Mouse (Mus musculus) 416B (cell line): ENCODE measurements at regions not wholly inside any gene's neighbourhood (a gene's known extent, or its start where the extent isn't known, plus 50 kb on each side); places are given as distances from the start of the nearest gene placed in this dataset.
A peak's percentile ranks its signal among the peaks of the same experiment; 100 is the strongest.
"Not testable (repeated sequence)": the region's sequence is repeated elsewhere in the genome, so short reads cannot be mapped to it uniquely, and the experiment has no call there.

Experiments
- DNase-seq: peaks from one replicate; pipeline ENCODE4 v3.0.0; 2011; ENCODE audit warnings: low read depth

DNA sequence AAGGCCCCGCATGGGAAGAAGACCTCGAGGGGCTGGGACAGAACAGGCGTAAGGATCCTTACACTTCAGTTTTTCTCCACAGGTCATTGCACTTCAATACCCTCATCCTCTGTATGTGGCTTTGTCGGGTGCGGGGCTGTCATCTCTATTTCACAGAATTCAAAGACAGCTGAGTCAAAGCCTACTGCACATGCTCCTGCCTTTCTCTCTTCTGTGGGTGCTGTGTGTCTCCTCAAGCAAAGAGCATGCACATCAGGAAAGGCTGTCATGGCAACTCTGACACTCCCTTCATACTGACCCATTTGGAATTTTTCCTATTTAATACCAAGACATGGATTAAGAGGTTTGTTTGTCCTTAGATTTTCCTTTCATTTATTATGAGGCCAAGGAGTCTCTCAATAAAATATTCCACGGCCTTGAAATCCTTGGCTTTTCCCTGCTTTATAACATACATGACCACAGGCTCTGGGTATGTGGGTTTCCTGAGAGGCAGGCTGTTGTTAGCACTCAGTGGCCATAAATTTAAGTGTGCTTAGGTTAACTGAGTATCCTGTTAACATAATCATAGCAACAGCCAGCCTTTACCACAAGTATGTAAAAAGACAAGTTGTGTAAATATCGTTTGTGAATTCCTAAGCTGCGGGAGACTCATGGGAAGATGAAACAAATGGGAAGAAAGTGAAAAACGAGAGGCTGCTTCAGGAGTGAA, 574.5 kb downstream of the Dcdc2c start:
- no peak for DNase-seq

DNA sequence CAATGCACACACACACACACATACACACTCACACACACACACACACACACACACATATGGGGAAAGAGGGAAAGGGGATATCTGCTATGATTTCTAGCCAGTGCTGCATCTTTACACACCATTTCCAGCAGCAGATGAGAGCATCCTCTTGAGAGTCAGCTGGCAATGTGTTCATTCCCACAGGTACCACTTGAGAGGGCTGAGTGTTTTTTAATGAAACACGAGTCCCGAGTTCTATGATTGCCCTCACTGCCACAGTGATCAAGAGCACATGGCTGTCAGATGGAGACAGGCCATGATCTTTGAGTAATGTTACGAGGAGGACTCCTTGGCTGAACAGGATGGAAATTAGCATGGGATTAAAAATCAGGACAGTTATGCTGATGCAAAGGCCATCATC, 589.3 kb downstream of the Dcdc2c start:
- no peak for DNase-seq

DNA sequence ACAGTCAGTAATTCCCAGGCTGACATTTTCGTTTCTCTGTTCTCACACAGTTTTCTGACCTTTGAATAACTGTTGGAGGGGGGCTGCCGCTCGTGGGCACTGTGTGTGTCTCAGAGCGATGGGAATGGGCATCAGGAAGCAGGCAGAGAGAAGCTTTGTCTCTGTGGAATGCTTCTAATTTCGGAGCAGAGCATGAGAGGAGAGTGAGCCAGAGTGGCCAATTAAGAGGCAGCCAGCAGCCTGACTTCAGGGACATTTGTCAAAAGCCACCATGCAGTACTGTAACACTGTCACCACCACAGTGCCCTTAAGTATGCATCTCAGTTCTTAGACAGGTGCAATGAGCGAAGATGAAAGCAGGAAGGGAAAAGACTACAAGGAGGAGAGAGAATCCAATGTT, 592.1 kb downstream of the Dcdc2c start:
- no peak for DNase-seq

DNA sequence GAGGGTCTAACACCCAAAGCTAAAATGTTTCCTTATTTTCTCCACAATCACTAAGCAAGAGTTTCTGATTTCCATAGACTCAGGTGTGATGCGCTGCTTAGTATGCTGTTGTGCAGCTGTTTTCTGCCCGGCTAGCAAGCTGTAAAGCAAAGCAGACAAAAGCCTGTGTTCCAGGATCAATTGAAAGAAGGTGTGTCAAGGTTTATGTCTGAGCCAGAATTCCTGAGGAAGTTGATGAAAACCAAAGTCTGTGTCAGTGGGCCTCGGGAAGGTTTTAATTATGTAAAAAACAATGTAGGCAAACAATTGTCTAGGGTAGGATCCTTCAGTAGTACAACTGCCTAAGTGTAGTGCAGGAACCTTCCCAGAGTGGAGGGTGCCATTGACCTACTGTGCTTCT, 604.6 kb downstream of the Dcdc2c start:
- no peak for DNase-seq

DNA sequence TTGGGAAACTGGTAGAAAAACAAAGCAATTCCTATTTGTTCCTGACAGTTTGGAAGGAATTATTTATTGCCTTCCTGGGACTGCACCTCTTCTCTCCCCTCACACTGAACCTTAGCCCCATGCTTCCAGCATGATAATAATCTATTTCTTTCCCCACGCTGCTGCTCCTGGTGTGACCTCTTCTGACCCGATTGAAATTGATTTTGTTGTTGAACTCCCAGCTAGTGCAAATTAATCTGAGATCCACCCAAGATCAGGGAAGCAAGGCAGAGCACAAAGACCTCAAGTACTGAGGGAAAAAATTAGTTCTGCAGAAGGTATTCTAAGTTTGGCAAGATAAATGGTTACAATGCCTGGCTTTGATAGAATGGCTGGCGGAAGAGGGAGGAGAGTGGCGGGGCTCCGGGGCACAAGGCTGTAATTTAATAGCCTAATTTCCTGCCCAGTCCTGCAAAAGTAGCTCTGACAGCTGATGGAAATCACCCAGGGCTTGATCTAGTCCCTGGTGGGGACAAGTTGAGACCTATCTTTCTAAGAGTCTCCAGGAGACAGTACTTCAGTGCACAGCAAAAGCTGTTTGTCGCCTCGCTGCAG, 604.6 kb upstream of the Sox11 start:
- DNase-seq: no peak

DNA sequence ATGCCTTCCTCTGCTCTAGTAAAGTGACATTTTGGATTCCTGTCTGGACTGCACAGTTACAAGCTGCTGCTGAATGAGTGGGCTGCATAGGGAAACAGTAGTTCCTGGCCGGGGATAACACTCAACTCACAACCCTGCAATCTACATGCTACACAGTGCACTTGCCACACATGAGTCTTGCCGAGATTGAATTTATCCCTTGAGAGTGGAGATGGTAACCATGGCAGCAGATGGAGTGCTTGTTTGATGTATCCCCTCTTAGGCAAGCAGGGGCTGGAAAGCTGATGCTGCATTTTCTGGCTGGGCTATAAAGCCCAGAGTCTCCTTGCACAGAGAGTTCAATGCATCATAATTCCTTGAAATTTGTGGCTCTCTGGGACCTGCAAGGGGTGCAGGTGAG, 603.0 kb upstream of the Sox11 start:
- DNase-seq: no peak

DNA sequence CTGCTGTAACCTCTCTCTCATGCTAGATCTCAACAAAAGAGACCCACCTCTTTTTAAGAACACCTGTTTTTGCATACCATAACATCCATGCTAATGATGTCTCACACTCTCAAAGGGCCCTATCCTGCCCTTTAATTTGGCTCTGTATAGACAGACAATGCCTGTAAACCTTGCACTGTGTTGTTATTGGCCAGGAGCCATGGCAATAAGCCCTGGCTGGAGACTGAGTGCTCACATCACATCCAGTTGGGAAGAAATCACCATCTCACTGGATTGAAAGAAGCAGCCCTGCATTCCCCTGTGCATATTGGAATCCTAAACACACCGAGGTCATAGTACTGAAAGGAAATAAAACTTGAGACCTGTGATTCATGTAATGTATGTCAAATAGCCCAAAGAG, 598.7 kb upstream of the Sox11 start:
- DNase-seq: no peak

DNA sequence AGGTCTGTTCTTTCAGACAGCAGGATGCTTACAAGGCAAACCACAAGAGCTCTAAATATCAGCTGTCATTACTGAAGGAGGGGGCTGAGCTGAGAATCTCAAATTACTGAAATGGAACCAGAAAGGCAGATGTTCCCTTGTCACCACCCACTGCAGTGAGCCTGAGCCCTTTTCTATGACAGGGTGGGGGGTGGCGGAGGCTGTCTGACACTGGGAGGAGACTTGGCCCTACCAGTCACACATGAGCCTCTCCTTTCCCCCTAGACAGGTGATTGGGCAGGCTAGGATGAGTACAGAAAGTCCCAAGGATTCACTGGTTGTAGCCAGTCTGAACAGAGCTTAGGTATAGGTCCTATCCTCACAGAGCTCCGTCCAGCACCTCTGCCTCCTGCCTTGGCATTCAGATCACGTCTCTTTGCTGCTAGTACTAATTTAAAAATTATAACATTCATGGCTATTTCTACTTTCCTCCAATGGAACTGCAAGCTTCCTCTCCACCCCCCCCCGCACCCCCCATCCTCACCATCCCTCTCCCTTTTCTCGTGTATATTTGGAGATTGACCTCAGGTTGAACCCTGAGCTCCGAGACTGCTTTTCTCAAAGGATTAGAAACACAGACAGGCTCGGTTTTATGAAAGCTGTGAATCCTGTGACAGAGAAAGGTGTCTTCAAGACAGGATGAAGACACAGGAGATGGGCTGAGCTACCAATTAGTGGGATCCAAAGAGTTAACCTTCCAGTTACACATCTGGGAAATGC, 590.2 kb upstream of the Sox11 start:
- DNase-seq: no peak

DNA sequence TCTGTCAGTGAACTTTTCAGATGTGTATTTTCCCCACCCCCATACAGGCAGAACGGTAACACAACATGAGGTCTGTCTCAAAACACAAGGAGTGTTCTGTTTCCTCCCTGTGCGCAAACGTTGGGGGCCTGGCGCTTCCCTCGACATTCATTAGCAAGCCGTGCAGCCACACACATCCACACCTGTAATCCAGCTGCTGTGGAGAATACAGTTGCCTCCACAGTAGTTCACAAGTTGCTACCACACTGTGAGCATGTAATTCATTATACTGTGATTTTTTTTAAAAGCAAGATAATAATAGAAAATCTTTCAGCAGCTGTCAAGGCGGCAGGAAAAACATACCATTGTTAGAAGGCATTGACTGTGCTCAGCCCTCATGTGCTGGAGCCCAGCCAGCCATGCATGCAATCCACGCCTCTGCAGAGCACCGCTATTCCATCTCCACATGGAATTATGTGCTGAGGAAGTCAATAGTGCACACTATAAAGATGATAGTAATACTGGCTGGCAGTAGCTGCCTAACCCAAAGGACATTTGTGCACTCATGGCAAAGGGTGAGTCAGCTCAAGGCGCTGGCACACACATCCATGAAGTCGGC, 586.1 kb upstream of the Sox11 start:
- no peak for DNase-seq

DNA sequence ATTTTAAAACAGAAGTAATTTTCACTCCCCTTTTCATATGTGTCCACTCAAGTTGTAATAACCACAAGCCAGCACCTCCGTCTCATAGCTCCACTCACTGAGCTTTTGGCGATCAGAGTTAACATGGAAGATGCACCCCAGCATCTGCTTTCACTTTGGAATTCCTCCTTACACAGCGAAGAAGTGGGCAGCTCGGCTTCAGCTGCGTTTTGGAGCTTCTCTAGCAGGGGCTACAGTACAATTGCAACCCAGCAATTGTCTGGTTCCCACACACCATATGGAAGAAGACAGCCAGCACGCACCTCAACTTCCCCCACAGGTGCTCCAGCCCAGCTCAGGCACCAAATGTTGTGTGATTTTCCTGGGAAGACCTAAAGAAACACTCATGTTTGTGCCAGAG, 584.4 kb upstream of the Sox11 start:
- DNase-seq: no peak

DNA sequence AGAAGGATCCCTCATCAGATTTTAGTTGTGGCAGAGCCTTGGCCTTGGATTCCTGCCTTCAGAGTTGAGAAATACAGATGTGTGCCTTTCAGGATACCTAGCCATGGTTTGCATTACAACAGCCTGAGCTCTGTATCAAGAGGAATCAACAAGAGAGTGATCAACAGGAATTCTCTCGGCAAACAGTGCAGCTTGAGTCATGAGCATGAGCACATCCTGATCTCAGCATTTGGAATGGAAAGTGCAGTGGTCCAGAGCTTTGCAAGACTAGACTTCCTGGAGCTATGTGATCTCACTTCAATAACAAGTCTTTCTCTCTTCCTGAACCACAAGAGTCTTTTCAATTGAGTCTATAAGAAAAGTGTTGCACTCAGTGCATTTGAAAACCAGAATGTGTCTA, 578.2 kb upstream of the Sox11 start:
- no peak for DNase-seq

DNA sequence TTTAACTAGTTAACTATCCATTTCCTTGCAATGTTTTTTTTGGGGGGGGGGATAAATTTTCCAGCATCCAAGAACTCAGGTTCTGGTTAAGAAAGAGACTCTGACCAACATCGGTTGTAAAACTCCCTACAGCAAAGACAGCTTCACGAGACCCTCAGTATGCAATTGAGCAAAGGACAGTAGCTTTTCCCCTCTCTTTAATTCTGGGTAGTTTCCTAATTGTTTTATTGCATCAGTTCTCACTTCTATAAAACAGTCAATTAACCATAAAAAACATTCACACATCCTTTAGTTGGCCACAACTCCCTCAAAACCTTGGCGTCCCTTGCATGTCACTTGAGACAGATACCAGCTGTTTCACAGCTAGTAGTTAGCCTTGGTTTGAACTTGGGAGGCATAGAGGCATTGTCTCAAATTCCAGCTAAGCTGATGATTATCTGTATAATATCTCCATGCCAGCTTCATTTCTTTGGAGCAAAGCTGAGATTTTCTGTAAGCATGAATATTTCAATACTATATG, 574.1 kb upstream of the Sox11 start:
- no peak for DNase-seq

DNA sequence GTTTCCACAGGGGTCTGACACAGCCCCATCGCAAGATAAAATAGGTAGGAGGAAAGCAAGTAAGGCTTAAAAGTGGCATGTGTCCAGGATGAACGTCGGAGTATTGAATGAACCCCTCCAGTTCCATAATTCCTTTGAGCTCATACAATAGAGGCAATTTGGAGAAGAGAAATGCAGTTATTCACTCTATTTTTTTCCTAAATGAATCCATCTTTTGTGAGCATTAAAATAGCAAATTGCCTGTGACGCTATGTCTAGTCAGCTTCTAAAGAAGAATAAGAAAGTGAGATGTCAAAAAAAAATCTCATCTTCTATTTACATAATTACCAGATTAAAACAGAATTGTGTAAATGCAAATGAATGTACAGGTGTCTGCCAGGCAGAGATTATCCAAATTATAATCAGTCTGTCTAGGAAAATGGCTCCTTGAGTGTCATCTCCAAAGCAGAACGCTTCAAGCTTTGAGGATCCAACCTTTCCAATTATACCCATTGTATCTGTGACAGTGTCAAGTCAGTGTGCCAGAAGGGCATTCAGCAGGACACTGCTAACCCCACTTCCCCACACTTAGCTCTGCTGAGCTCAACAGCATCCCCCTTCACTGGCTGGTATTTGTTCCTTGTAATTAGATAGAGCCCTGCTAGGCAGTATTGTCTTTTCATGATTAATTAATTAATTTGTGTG, 567.2 kb upstream of the Sox11 start:
- no peak for DNase-seq

DNA sequence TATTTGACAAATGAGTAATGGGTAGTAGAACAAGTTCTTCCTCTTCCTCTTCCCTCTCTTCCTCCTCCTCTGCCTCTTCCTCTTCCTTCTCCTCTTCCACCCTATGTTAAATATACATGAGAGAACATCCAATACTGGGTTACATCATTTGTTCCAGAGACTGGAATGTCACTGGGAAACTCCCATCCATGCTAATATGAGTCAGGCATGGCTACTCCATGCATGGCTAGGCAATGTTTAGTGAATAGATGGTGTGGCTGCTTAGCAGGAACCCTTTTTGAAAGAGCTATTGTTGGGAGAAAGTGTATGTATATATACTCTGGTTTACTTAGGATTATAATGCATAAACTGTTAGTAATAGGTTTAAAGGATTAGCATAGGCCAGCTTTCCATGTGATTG, 554.3 kb upstream of the Sox11 start:
- not testable (repeated sequence) for DNase-seq

DNA sequence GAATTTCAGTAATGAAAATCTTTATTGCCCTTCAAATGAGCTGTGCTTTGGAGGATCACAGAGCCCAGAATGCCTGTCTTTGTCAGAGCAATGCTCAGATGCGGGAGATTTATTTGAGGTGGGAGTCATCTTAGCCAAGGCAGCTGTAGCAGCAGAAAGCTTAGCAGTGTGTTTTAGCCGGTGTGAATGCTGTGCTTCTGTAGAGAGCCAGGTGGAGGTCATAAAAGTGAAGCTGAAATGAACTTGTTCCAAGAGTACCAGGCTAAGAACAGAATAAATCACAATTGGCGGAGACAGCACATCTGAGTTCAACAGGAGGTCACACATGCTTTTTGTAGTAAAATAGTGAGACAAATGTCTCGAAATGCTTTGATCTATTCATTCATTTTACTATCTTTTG, 539.3 kb upstream of the Sox11 start:
- DNase-seq: no peak

DNA sequence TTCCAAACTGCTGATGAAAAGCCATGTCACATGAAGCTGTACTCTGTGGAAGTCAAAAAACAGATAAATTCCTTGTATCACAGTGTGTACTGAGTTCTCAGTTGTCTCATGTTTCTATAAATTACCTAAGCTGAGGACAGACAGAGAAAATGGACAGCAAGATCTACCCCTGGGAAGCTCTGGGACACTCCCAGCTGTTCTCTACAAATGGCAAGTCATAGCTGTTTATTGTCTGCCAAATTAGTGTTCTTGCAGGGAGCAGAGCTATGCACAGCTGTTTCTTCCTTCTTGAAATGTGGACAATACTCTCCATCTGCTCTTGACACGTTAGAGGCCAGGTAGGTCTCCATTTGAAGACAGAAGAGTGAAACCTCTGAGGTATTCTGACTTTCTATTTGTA, 524.0 kb upstream of the Sox11 start:
- DNase-seq: no peak

DNA sequence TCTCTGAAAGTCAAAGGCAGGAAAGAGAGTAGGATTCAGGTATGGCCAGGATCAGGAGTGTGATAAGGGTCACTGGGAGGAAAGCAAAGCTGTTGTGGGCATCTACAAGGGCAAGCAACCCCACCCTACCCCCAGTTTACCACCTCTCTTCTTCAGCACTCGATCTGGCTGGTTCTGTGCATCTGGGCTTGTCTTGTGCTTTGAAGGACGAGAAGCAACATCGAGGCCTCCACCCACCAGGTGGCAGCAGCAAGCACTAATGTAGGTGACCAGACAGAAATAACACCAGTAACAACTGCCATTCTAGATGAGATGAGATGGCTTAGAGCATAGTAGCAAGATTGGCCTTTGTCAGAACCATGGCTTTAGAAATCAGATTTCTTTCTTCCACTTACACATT, 507.2 kb upstream of the Sox11 start:
- peak; percentile 30 for DNase-seq

DNA sequence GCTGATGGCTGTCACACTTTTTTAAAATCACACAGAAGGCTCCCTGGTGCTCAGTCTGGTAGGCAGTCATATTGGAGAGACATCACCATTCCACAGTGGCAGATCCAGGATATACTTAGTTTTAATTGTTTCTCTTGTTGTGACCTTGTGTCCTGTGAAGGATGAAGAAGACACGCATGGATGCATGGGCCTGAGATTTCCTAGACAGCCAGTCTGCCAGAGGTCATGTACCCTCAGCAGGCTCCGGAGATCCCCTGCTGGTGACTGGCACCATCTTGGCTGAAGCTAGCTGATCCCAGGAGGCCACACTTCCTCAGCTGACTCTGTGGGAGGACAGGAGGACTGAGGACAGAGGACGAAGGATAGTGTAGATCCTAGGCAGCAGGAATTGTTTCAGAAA, 506.7 kb upstream of the Sox11 start:
- DNase-seq: no peak

DNA sequence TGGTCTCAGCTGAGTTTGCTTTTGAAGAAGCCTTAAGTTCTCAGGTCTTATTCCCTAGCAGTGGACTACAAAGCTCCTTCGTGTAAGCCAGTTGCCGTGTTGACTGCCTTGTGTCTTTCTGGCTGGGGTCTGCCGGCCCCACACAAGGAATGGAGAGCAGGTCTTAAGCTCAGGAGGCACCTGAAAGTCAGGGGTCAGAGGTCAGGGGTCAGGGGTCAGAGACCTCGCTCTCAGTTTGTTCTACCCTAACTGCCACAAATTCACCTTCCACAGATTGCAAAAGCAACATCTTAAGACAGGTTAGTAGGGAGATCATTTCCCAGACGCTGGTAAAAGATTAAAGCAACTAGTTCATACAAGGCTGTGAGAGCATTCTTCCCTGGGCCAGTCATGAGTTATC, 505.8 kb upstream of the Sox11 start:
- no peak for DNase-seq

DNA sequence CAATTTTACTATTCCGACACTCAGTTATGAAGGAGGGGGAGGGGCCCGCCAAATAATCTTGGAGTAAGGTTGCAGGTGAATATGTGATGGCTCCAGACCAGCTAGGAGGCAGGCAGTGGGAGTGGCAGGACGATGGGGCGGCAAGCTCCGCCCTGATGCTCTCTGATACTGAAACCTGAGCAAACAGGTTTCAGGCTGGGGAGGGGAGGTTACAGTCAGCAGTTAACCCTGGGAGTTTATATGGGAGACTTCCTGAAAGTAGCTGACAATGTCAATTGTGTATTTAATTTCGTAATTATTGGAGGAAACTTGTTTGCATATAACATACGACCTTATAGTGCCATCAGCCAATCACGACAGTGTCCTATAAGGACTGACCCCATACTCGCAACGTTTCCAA, 505.0 kb upstream of the Sox11 start:
- no peak for DNase-seq

DNA sequence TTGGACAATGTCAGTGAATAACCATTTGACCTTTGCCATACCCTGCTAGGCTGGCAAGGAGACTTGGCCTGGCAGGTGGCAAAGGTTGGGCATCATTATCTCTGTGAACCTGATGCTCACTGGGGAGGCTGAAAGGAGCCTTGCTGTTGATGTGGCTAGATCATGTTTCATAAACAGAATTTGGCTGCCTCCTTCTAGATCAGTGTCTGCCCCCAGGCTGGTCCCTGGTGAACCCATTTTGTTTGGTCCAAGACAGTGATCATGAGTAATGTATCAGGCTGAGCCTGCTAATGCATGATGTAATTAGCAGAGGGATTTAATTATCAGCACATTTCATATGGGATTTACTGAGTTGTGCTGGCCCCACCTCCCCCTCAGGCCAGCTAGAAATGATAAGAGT, 502.6 kb upstream of the Sox11 start:
- no peak for DNase-seq

DNA sequence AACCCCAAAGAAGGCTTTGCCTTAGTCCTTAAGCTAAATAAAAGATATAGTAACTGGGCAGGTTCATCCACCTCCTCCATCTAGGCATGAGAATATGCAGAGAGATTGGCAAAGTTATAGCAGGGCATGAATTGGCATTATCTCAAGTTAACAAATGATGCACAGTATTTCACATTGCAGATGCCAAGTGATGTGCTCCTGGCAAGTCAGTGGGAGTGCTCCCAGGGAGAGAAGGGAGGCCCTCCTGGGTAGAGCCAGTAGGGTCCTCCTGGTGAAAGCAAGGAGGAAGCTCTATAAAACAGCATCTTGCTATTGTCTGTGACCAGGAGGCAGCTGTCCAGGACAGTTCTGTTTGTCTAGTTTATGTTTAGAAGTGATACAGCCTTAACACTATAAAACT, 496.6 kb upstream of the Sox11 start:
- DNase-seq: no peak
